Mouse (Mus musculus) gastrocnemius, adult 18-20 months (tissue): ENCODE results near the gene Qsox2. TPM values are rescaled to one million over a fixed set of nuclear protein-coding genes. Genes with fewer than 3 reads are reported as not detected.

ENCODE experiments used
- DNase-seq: peaks from one replicate; pipeline ENCODE4 v3.0.0; 2021; ENCODE audit warnings: low spot score
- total RNA-seq, 2 experiments: library from RNA; stranded (reverse); gene quantifications; 2 replicates each; pipeline ENCODE4 v1.2.3; 2021

The Qsox2 gene
- total RNA-seq, 2 experiments from 2014 or later: 3.5 to 3.8 TPM

DNA sequence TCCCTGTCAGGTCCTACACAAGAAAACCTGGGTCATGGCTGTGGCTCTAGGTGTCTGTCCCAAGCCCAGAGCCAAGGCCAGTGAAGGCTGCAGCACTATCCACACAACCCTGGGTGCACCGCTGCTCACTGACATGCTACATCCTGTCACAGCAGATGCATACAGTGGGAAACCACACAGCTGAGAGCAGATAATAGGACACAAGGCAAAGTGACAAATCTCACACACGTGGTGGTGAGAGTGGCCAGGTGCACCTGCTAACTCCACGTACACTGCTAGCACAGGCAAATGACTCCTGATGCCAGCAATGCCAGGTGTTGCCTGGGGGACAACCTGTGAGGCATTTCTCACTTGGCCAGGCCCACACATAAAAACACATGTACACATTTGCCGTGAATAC, 12.1 kb downstream of the Qsox2 start:
- no peak for DNase-seq

DNA sequence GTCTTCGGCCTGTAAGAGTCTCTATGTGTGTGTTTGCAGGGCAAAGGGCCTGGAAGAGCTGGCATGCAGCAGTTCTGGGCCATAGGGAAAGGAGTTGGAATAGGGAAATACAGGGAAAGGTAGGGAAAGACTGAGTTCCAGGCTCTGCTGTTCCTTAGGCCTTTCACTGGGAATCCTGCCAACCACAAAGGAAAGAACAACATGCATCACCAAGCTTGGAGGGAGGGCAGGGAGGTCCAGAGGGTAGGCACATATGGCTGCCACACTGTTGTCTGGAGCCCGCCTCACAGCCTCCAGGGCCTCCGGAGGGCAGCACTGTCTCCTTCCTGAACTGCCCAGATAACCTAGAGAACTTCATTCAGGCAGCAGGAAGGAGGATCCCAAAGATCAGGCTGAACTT, 13.4 kb downstream of the Qsox2 start:
- no peak for DNase-seq

DNA sequence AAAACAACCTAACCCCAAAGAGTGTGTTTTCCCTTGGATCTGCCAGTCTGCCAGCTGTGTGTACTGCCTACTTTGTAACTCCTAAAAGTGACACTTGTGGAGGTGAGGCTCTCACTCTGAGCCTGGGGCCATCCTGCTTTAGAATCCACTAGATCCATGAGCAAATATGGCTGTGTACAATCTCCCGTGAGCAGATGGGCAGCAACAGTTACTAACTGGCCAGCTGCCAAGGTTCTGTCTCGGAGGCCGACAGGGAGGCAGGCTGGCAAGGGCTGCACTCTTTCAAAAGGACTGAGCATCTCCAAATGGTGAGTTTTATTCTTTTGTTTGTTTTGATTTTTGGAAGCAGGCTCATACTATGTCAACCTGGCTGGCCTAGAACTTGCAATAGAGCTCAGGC, 22.8 kb downstream of the Qsox2 start:
- no peak for DNase-seq

DNA sequence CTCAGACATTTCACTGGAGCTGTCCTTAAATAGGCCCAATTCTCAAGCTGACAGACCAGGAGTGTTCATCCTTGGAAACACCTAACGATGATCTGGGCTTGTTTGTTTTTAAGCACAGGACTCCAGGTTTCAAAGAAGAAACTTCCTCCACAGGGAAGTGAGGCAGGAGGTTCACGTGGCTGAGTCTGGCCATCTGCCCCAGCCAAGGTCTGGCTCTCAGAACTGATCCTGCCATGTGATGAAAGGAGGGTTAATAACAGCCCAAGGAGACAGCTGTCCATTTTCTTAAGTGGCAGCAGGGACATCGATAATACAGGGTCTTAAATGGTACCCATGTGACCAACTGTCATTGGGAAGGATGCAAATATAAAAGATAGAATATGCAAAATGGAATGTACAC, 27.8 kb downstream of the Qsox2 start:
- DNase-seq: no peak

DNA sequence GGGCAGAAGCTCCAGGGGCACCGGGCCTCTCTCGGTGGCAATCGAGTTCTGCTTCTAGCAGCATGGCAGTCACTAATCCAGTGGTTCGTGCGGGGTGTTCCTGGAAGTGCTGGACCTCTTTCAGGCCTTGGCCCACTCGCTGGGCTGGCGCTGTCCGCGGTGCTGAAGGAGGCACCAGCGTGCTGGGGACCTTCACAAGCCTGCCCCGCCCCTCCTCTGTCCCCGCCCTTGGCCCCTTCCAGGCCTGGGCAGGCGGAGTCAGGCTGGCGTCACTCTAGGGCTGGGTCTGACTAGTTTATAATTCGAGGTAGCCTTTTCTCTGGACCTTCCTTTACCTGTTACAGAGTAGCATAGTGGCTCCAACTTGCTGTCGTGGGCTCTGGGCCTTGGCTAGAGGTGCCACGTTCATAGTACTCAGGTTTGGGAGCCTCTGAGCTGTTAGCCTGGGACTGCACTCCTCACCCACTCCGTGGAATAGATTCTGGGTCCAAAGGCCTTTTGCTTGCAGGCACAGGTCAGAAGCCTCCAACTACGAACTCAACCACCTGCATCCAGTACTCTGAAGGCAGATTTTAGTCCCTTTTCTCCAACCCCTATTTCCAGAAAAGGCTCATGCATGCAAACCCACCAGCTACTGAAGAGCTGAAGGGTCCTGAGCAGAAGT, 29.1 kb downstream of the Qsox2 start, which contains the start of gene Lhx3:
Lhx3 (minus strand) TSS at position 164 of the 664 bp plus-strand sequence.
- DNase-seq: peak; percentile 80

DNA sequence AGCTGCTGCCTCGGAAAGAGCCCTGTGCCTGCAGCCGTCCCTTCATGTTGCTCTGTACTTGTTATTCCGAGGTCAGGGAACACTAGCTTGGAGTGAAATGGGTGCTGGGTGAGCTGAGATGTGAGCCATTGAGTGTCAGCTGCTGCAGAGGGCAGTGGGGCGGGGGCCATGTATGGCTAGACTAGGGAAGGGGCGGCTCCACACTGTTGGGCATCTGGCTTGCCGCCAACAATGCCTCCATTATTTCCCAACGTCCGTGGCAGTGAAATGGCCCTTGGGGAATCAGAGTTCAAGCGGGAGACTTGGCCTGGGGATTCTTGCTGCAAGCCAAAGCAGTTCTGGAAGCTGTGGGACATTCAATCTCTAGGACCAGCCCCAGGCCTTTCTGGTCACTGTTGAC, 29.8 kb downstream of the Qsox2 start:
- no peak for DNase-seq

DNA sequence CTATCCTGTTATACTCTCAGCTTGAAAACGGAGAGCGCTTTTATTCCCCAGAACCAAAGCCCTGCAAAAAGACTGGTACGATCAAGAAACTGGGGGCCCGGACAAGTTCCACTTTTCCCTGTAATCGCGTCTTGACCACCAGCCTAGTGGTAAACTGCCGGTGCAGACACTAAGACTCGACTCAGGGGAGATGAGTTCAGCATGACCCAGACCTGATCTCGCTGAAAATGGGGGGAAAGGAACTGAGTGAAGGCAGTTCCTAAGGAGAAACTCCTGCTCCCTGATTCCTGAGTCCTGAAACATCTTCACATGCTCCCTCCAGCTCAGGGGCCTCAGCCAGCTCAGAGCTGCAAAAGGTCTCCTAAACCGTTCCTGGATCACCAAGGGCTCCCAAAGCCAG, 31.6 kb downstream of the Qsox2 start:
- no peak for DNase-seq

DNA sequence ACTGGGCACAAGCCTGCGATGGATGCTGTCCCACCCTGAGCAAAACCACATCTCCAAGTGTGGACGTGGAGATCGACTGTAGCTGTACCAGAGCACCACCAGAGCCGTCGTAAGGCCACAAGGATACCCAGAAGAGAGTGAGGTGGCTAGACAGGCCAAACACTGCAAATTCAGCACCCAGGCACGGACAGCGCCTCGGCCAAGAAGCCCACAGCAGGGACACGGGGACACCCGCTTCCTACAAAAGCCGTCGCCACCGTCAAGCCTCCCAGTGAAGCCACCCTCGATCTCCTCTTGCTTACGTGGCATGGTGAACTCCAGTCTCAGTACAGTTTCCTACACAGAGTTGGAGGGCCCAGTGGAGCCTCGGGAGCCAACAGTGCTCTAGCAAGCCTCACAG, 32.2 kb downstream of the Qsox2 start:
- no peak for DNase-seq

DNA sequence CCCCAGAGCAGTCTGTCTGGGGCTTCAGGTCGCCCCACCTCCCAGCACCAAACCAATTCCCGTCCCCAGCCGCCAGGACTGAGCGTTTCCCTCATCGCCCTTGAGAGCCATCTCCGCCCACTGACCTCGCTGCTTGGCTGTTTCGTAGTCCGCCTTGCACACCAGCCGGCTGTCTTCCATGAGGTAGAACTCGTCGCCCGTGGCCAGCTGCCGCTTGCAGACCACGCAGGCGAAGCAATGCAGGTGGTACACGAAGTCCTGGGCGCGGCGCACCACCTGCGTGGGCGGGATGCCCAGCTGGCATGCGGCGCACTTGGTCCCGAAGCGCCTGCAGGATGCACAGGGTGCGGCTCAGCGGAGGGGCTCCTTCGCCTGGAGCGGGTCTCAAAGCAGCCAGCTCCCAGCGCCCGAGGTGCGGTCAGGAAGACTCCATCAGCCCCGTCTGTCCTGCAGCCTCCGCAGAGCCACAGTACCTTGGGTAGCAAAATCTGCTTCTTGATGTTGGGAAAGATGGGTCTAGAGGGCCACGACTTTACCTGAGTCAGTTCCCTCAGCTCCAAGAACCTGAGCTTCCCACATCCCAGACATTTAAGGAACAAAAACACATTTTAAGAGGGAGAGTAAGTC, 34.4 kb downstream of the Qsox2 start:
- no peak for DNase-seq

DNA sequence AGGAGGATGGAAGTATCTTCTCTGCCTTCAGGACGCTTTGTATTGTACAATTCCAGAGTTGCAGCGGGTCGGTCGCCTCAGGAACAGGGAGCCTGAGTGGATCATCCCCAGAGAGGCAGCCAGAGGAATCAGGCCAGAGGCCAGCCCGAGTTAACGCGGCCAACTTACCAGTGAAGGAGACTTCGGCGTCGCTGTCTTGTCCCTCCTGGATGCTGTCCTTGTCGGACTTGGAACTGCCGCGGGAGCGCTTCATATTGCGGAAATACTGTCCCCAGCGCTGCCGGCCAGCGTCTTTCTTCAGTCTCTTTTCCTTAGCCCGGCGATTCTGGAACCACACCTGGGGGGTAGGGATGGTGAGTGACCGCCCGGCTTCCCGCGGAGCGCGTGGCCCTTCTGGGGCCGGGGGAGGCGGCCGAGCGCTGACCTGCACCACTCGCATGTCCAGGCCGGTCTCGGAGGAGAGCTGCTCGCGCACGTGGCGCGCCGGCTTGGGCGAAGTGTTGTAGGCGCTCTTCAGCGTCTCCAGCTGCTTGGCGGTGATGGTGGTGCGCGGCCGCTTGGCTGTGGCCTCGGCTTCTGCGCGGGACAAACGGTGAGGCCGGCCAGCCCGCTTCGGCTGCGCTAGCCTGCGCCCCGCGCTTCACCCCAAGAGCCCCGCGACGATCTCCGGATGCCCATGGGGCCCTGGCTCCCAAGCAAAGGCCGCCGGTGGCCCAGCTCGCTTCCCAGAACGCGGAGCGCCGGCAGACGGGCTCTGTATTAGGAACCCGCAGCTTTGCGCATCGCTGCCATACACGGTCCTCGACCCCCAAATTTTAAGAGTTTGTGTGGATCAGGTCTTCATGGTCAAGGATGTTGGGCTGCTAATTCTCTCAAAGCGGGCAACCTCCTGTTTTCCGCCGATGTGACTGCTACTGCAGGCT, 35.1 kb downstream of the Qsox2 start:
- DNase-seq: no peak

DNA sequence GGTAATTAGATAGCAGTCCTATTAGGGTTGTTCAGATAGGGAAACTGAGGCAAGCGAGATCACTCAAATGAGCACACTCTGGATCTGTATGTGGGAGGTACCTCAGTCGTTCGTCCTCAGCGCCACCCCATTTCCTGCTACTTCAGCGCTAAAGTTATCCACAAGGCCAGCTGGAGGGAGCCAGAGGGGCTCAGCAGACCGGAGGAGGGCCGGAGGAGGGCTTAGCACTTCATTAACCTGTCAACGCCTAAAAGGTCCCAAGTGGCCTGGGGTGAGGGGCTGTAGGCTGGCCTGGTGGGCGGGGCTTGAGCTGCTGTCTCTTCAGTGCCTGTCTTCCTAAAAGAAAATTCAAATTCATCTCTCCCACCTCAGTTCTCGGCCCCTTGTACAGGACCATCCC, 38.8 kb downstream of the Qsox2 start:
- no peak for DNase-seq

DNA sequence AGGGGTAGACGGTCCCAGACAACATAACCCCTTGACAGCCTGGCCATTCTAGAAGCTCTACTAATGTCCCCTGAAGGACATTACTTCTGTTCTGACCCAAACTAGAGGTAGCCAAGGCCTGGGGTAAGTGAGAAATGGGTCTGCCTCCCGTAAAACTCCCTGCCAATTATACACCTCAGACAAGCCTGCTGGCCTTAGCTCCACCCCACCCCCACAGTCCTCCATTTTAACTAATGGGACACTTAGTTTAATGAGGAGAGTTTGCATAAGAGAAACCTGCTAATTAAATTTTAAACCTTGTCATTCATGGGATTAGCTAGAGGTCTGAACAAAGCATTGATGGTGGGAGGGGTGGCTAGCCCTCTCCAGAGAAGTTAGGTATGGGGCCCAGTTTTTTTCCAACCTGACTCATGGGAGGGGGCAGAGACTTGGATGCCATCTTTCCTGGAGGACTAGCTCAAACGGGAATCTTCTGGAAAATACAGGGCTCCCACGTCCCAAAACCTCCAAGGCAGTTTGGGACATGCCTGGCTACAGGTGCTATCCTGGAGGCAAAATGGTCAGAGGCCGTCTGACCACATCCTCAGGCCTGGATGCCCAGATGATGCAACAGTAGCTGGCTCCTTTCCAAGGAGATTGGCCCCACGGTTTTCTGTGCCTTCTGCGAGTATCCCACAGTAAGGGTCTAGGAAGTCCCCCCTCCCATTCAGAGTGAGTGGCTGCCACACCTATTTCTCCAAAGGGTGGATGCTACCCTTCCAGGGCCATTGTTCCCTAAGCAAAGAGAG, 42.6 kb downstream of the Qsox2 start:
- no peak for DNase-seq

DNA sequence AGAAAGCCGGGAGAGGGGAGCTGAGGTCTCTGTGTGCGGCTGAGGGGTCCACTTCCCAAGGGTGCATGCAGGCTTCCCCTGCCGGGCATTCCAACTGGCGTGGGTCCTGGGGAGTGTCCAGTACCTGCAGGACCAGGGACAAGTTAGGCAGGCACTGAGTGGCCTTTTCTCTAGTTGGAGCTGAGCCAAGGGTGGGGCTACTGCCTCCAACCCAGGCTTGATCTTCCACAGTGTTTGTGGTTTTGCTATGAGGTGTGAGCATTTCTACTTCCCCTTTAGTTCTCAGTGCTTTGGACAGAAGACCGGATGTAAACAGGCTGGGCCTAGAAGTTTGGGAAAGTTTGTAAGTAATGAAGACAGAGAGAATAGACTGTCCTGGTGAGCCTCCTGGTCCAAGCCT, 48.8 kb downstream of the Qsox2 start:
- DNase-seq: no peak

DNA sequence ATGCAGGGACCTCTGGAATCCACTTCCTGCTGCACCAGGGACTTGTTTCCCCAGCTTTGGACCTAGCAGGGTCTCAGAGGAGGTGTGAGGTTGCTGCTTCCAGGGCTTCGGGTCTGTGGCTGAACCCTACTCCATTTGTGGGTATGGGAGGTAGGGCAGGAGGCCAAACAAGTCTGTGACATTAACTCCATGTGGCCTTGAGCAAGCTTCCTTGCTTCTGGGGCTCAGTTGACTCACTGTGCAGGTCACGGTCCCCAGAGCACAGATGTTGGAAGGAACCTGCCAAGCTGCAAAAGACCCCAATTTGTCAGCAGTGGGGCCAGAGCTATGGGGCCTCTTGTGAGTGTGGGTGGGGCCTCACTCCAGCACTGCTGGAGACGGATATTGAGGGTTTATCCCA, 53.0 kb downstream of the Qsox2 start:
- DNase-seq: no peak

DNA sequence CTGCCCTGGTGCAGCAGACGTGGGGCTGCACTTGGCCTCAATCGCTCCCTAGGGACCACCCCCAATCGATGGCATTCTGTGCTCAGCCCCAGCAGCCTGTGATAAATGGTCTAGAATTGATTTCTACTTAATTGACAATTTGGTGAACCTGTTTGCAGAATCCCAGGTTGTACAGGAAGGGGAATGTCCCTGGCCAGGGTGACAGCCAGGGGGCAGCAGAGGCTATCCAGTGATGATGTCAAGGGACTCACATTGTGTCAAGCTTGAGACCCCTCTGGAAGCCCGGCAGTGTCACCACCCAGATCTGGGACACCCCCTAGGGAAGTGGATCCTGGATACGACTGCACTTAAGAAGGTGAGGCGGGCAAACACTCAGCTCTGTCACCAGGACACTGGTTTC, 54.7 kb downstream of the Qsox2 start:
- DNase-seq: peak; percentile 10

DNA sequence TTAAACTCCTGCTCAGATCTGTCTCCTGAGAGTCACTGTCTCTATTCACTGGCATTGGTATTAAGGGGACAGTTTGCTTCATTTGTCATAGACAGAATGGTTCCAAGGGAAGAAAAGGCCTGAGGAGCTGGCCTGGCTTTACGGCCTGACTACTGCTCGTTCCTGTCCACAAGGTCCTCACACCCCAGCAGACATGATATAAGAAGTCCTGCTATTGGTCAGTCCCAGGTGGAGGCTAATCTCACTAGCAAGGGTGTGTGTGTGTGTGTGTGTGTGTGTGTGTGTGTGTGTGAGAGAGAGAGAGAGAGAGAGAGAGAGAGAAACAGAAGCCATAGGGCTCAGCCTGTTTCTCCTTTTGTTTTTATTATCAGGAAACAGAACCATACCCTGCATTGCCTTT, 60.1 kb downstream of the Qsox2 start:
- no peak for DNase-seq

DNA sequence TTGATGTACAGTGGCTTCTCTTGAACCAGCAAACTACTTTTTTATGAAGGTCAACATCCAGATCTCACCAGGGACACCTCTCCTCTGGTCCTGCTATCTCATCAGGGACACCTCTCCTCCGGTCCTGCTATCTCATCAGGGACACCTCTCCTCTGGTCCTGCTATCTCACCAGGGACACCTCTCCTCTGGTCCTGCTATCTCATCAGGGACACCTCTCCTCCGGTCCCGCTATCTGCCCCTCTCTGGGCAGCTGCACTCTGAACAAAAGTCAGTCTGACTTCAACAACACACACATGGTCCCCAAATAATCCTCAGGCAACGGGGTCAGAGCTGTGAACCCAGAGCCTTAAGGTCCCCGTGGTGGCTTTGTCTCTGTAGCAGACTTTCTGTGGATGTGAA, 60.6 kb downstream of the Qsox2 start:
- DNase-seq: no peak

DNA sequence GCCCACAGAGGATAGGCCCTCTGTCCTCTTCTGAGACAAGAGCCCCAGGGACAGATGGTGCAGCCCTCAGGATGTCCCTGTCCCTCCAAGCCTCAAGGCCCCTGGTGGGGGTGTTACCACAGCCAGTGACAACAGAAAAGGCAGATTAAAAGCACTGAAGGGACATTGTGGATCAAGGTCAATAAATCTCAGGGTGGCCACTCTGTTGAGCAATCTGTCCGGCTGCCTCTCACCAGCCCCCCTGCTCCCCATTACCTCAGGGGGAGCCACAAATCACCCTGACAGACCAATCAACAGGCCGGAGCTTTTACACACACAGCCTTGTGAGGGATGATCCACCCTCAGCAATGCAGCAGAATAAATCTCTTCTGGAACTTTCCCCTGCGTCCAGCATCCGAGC, 62.1 kb downstream of the Qsox2 start:
- DNase-seq: no peak

DNA sequence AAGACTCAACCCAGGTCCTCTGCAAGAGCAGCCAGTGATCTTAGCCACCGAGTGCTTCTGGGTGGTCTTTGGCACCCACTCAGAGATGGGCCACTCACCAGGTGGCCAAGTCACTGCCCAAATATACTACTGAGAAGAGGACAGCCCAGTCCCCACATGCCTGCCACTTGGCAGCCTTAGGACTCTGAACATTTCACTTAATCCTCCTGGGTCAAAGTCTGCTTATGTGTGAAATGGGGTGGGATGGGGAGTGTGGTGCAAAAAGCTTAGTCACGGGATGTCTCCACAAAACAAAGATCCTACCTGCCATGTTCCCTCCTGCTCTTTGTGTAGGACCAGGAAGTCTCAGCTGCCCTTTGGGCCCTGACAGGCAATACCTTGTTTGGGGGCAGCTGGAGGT, 65.2 kb downstream of the Qsox2 start:
- no peak for DNase-seq

DNA sequence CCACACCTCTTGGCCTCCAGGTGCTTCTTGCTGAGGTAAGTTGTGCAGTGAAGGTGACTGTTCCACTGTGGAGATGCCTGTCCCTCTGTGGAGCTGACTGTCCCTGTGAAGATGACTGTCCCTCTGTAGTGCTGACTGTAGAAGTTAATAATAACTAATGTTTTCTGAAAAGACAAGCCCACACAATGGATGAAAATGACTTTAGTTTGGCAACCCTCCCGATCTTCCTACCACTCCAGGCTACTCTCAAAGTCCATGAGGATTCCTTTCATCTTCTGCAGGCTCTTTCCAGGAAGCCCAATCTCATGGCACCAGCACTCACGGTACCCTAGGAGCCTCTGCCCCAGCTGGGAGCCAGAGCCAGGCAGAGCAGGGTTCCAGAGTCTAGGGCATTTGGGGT, 66.9 kb downstream of the Qsox2 start:
- no peak for DNase-seq

DNA sequence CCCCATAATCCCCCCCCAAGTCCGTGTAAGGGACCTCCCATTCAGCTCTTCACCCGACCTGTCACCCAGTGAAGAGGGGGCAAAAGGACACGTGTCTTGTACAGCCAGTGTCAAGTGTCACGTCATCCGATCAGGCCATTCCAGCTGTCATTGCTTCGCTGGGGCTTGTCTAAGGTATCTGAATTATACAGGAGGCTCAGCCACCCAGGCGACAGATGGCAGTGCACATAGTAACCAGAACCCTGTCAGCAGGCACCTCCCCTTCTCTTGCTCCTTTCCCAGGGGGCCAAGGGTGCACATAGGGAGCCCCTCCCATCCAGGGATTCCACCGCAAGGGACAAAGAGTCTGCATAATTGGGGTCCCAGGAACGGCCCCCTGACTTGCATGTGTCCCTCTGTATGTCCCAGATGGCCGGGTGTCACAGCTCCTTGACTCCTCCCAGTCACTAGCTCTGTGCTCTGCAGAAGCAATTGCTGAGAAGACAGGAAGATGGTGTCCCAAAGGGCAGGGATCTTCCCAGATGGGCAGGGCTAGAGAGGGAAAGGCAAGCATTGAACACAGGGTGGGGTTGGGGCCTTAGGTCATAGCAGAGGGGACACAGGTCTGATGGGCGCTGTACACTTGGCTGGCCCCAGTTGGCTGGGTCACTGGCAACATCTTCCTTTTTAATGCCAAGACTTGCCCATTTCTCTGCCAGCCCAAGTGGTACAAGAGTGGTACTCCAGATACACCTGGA, 68.3 kb downstream of the Qsox2 start:
- DNase-seq: no peak
